In genomic region chr14:23706837-23707236, GRCm38 (mm10) we compare ENCODE assay signal across 17 mouse cellular contexts.
DNase-seq lines count a peak whose midpoint lies in the region; ATAC-seq and TF ChIP-seq lines count a peak whose summit lies in the region.
"Had no signal": no experiment of that assay in that cellular context is flagged by ENCODE, and none has a peak within 500 bp of the region (broad histone marks: within the 10 kb centered on the region; RNA-seq: fewer than 3 reads in every experiment).

No protein-coding gene starts in this region.

- H3K36me3 ChIP-seq in embryonic facial prominence, embryonic 11.5 days (replicated peaks; ENCODE audit: control insufficient read depth, insufficient read depth, low read depth, low read length) = no peaks in the 10 kb centered on the region
- H3K36me3 ChIP-seq in embryonic facial prominence, embryonic 10.5 days (replicated peaks) = no peaks in the 10 kb centered on the region
- H3K36me3 ChIP-seq in C2C12 (ENCODE audit: control insufficient read depth, insufficient read depth) = no peaks in the 10 kb centered on the region
- H3K36me3 ChIP-seq in limb, embryonic 12.5 days = no peaks in the 10 kb centered on the region
- H3K36me3 ChIP-seq in hindbrain, embryonic 10.5 days = no peaks in the 10 kb centered on the region
- H3K36me3 ChIP-seq: kidney, embryonic 15.5 days; limb, embryonic 15.5 days; neural tube, embryonic 15.5 days had no signal

- ATAC-seq in embryonic facial prominence, embryonic 11.5 days (replicated peaks; ENCODE audit: insufficient number of reproducible peaks, low FRiP score, low TSS enrichment, low read depth) = no peak
- ATAC-seq in limb, embryonic 12.5 days (ENCODE audit: insufficient number of reproducible peaks, insufficient read depth, low FRiP score, low TSS enrichment, low read depth) = 0 out of 2 replicates have a peak, but pooled peaks have one; percentile 49
- ATAC-seq in megakaryocyte, adult 5-6 weeks (ENCODE audit: poor library complexity, severe bottlenecking) = no peak
- ATAC-seq: hindbrain, postnatal 0 days; Patski had no signal

- TF ChIP-seq CTCF in C2C12 (IDR thresholded peaks at IDR 0.05; ENCODE audit: control insufficient read depth, insufficient read depth, insufficient read length) = no peak

- no peak overlapping the region for H3K9ac ChIP-seq in embryonic facial prominence, embryonic 11.5 days (replicated peaks; ENCODE audit: low read length)
- no peak overlapping the region for H3K9ac ChIP-seq in limb, embryonic 12.5 days (replicated peaks)
- H3K9ac ChIP-seq: kidney, embryonic 15.5 days; limb, embryonic 15.5 days; neural tube, embryonic 15.5 days had no signal

- no peak overlapping the region for H3K27ac ChIP-seq in embryonic facial prominence, embryonic 11.5 days (replicated peaks; ENCODE audit: low read depth, low read length)
- H3K27ac ChIP-seq in embryonic facial prominence, embryonic 10.5 days (replicated peaks) = no peak overlapping the region
- 0 out of 2 replicates have a peak overlapping the region, but pooled peaks have one; percentile 31 for H3K27ac ChIP-seq in limb, embryonic 12.5 days
- H3K27ac ChIP-seq in hindbrain, embryonic 10.5 days = no peak overlapping the region
- H3K27ac ChIP-seq: hindbrain, postnatal 0 days; kidney, embryonic 15.5 days; limb, embryonic 15.5 days; macrophage; neural tube, embryonic 15.5 days had no signal

- H3K79me3 ChIP-seq in C2C12 (ENCODE audit: low read depth) = no peaks in the 10 kb centered on the region

- 68% methylated on average over 10 of the region's 10 CpGs for WGBS in embryonic facial prominence, embryonic 11.5 days
- 75% methylated on average over 10 of the region's 10 CpGs for WGBS in embryonic facial prominence, embryonic 10.5 days
- 54% methylated on average over 10 of the region's 10 CpGs for WGBS in limb, embryonic 12.5 days
- WGBS in hindbrain, embryonic 10.5 days = 86% methylated on average over 10 of the region's 10 CpGs

- H3ac ChIP-seq in C2C12 (ENCODE audit: control insufficient read depth, insufficient read length, low read depth) = no peak overlapping the region

- H3K27me3 ChIP-seq in embryonic facial prominence, embryonic 11.5 days (ENCODE audit: control insufficient read depth, insufficient read depth, low read length) = no peaks in the 10 kb centered on the region
- no peaks in the 10 kb centered on the region for H3K27me3 ChIP-seq in embryonic facial prominence, embryonic 10.5 days (replicated peaks; ENCODE audit: low read depth, poor library complexity, severe bottlenecking)
- H3K27me3 ChIP-seq in C2C12 (ENCODE audit: control insufficient read depth, insufficient read depth, insufficient read length) = peaks cover 3% of the 10 kb centered on the region
- peaks cover 79% of the 10 kb centered on the region for H3K27me3 ChIP-seq in limb, embryonic 12.5 days
- H3K27me3 ChIP-seq in hindbrain, embryonic 10.5 days (ENCODE audit: insufficient read depth, poor library complexity, severe bottlenecking) = no peaks in the 10 kb centered on the region
- H3K27me3 ChIP-seq: kidney, embryonic 15.5 days; neural tube, embryonic 15.5 days; Patski had no signal

- H3K4me3 ChIP-seq in embryonic facial prominence, embryonic 11.5 days (ENCODE audit: low read depth, low read length) = no peak overlapping the region
- no peak overlapping the region for H3K4me3 ChIP-seq in embryonic facial prominence, embryonic 10.5 days
- H3K4me3 ChIP-seq in C2C12 (ENCODE audit: insufficient read depth, poor library complexity, severe bottlenecking) = no peak overlapping the region
- no peak overlapping the region for H3K4me3 ChIP-seq in limb, embryonic 12.5 days (replicated peaks)
- no peak overlapping the region for H3K4me3 ChIP-seq in hindbrain, embryonic 10.5 days
- H3K4me3 ChIP-seq: kidney, embryonic 15.5 days; limb, embryonic 15.5 days; neural tube, embryonic 15.5 days had no signal

- H3K4me2 ChIP-seq in embryonic facial prominence, embryonic 11.5 days (ENCODE audit: low read depth, low read length) = no peak overlapping the region
- H3K4me2 ChIP-seq in limb, embryonic 12.5 days = no peak overlapping the region
- H3K4me2 ChIP-seq: kidney, embryonic 15.5 days; limb, embryonic 15.5 days; neural tube, embryonic 15.5 days had no signal

- H3K4me1 ChIP-seq in embryonic facial prominence, embryonic 11.5 days (ENCODE audit: control insufficient read depth, insufficient read depth, low read length) = no peaks in the 10 kb centered on the region
- peaks cover 9% of the 10 kb centered on the region for H3K4me1 ChIP-seq in embryonic facial prominence, embryonic 10.5 days
- H3K4me1 ChIP-seq in limb, embryonic 12.5 days (replicated peaks) = peaks cover 20% of the 10 kb centered on the region
- peaks cover 8% of the 10 kb centered on the region for H3K4me1 ChIP-seq in hindbrain, embryonic 10.5 days (replicated peaks)
- H3K4me1 ChIP-seq: kidney, embryonic 15.5 days had no signal

- no peaks in the 10 kb centered on the region for H3K79me2 ChIP-seq in C2C12 (ENCODE audit: control insufficient read depth, insufficient read depth)

- peak; percentile 31 for DNase-seq in embryonic facial prominence, embryonic 11.5 days (ENCODE audit: low spot score)
- DNase-seq in embryonic facial prominence, embryonic 10.5 days (ENCODE audit: low spot score) = no peak
- DNase-seq in lung, postnatal 4 days = peak; percentile 16 to 66
- no peak for DNase-seq in hindbrain, embryonic 10.5 days (ENCODE audit: low spot score)
- no peak for DNase-seq in frontal cortex, postnatal 10 days (ENCODE audit: low spot score in 2 of 2)
- DNase-seq: cerebellum, adult 8-10 months; layer of hippocampus, postnatal 36 days; right cerebral cortex, postnatal 14 days had no signal

- no peaks in the 10 kb centered on the region for H3K9me3 ChIP-seq in embryonic facial prominence, embryonic 11.5 days (replicated peaks; ENCODE audit: control insufficient read depth, low read length)
- no peaks in the 10 kb centered on the region for H3K9me3 ChIP-seq in embryonic facial prominence, embryonic 10.5 days
- no peaks in the 10 kb centered on the region for H3K9me3 ChIP-seq in limb, embryonic 12.5 days
- no peaks in the 10 kb centered on the region for H3K9me3 ChIP-seq in hindbrain, embryonic 10.5 days
- H3K9me3 ChIP-seq: kidney, embryonic 15.5 days; limb, embryonic 15.5 days; neural tube, embryonic 15.5 days had no signal

TF ChIP-seq in C2C12, 6 proteins besides CTCF, POLR2A, EP300 and RAD21:
- no peak for TF ChIP-seq MYOG (IDR thresholded peaks at IDR 0.05; ENCODE audit: control insufficient read depth, extremely low read depth, insufficient read length)
- no peak for TF ChIP-seq MAX (IDR thresholded peaks at IDR 0.05)
- no peak for TF ChIP-seq FOSL1 (IDR thresholded peaks at IDR 0.05; ENCODE audit: insufficient read depth, low read length, poor library complexity, severe bottlenecking)
- peak; percentile 8 for TF ChIP-seq MYOD1 (IDR thresholded peaks at IDR 0.05; ENCODE audit: control insufficient read depth, insufficient read length, low read depth)
- no peak for TF ChIP-seq CEBPB (IDR thresholded peaks at IDR 0.05; ENCODE audit: low read depth)

Comparison
In these comparisons a context has a peak if more than half of its experiments do, and no peak if none do; other contexts are left out.
1. DNase-seq: peak in embryonic facial prominence, embryonic 11.5 days (single experiment) and lung, postnatal 4 days (2 of 2); none in embryonic facial prominence, embryonic 10.5 days (single experiment), hindbrain, embryonic 10.5 days (single experiment) and frontal cortex, postnatal 10 days (0 of 2).